24 mouse cellular contexts compared by ENCODE assay signal in the genomic region with DNA sequence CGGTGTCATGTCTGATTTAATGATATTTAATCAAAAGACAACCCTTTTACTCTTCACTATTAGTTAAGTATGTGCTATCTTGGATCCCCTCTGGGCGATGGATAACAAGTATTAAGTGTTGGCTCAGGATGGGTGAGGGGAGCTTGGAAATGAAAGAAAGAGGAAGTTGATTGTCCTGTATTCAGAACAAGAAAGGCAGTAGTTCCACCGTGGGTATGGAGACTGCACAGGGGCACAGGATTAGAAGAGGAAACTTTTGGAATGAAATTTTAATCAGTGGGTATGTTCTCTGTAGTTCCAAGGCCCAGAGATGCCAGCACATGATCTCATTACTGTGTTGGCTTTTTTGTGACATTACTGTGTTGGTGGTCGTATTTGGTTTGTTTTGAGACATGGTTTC. TPM values are rescaled to one million over a fixed set of nuclear protein-coding genes. Genes with fewer than 3 reads are reported as not detected.
DNase-seq lines count a peak whose midpoint lies in the region; ATAC-seq and TF ChIP-seq lines count a peak whose summit lies in the region.
"Had no signal": no experiment of that assay in that cellular context is flagged by ENCODE, and none has a peak within 500 bp of the region (broad histone marks: within the 10 kb centered on the region; RNA-seq: fewer than 3 reads in every experiment).

No protein-coding gene starts in this region.

- H3K27me3 ChIP-seq in heart, embryonic 12.5 days (replicated peaks): no peaks in the 10 kb centered on the region
- H3K27me3 ChIP-seq in ES-Bruce4 (ENCODE audit: control insufficient read depth, insufficient read depth, low read length, poor library complexity, severe bottlenecking): no peaks in the 10 kb centered on the region
- H3K27me3 ChIP-seq in liver, embryonic 13.5 days: no peaks in the 10 kb centered on the region
- H3K27me3 ChIP-seq: heart, embryonic 13.5 days; limb, embryonic 15.5 days; midbrain, embryonic 15.5 days; stomach, embryonic 15.5 days had no signal

- no peak for TF ChIP-seq POLR2A in ES-Bruce4 (IDR thresholded peaks at IDR 0.05; ENCODE audit: insufficient read depth, low read length)

- H3K36me3 ChIP-seq in heart, embryonic 12.5 days: peaks cover 2% of the 10 kb centered on the region; the same call in 1 of the 2 replicates
- no peaks in the 10 kb centered on the region for H3K36me3 ChIP-seq in ES-Bruce4 (ENCODE audit: control insufficient read depth, insufficient read depth, low read length, poor library complexity, severe bottlenecking)
- H3K36me3 ChIP-seq in liver, embryonic 13.5 days: peaks cover 16% of the 10 kb centered on the region
- H3K36me3 ChIP-seq: limb, embryonic 15.5 days; midbrain, embryonic 15.5 days; stomach, embryonic 15.5 days had no signal

- H3K4me2 ChIP-seq in heart, embryonic 12.5 days: 0 out of 2 replicates have a peak overlapping the region, but pooled peaks have one; percentile 86
- H3K4me2 ChIP-seq in liver, embryonic 13.5 days: peak overlapping the region; percentile 72; the same call in 1 of the 2 replicates

- H3K9me3 ChIP-seq in heart, embryonic 12.5 days (replicated peaks): peaks cover 9% of the 10 kb centered on the region; the same call in 1 of the 2 replicates
- no peaks in the 10 kb centered on the region for H3K9me3 ChIP-seq in ES-Bruce4 (replicated peaks; ENCODE audit: control insufficient read depth, insufficient read depth, low read length, poor library complexity, severe bottlenecking)
- H3K9me3 ChIP-seq in liver, embryonic 13.5 days (replicated peaks): peaks cover 8% of the 10 kb centered on the region; the same call in 1 of the 2 replicates
- H3K9me3 ChIP-seq: limb, embryonic 15.5 days; stomach, embryonic 15.5 days had no signal

- peaks cover 19% of the 10 kb centered on the region for H3K4me1 ChIP-seq in heart, embryonic 12.5 days (replicated peaks)
- H3K4me1 ChIP-seq in ES-Bruce4 (ENCODE audit: control insufficient read depth, insufficient read depth, low read length): peaks cover 2% of the 10 kb centered on the region
- H3K4me1 ChIP-seq in liver, embryonic 13.5 days (replicated peaks): peaks cover 34% of the 10 kb centered on the region

- no peak for TF ChIP-seq EP300 in ES-Bruce4 (IDR thresholded peaks at IDR 0.05; ENCODE audit: insufficient read depth, low read depth, low read length)

- no peak overlapping the region for H3K9ac ChIP-seq in heart, embryonic 12.5 days
- H3K9ac ChIP-seq in ES-Bruce4 (ENCODE audit: low read depth, poor library complexity, severe bottlenecking): peak overlapping the region; percentile 95; the same call in 1 of the 2 replicates
- H3K9ac ChIP-seq in liver, embryonic 13.5 days: peak overlapping the region; percentile 94; the same call in 1 of the 2 replicates
- H3K9ac ChIP-seq: stomach, embryonic 15.5 days had no signal

- H3K27ac ChIP-seq in heart, embryonic 12.5 days (ENCODE audit: poor library complexity, severe bottlenecking): no peak overlapping the region
- peak overlapping the region; percentile 45; the same call in 1 of the 2 replicates for H3K27ac ChIP-seq in ES-Bruce4 (ENCODE audit: insufficient read depth, low read length)
- peak overlapping the region; percentile 99 for H3K27ac ChIP-seq in liver, embryonic 13.5 days

- H3K4me3 ChIP-seq in heart, embryonic 12.5 days: no peak overlapping the region
- H3K4me3 ChIP-seq in ES-Bruce4 (ENCODE audit: low read depth, low read length): no peak overlapping the region
- H3K4me3 ChIP-seq in liver, embryonic 13.5 days (replicated peaks): no peak overlapping the region

- intact Hi-C loops in heart, postnatal 14 days (cut with DNase I): loop anchor here (5.0 kb wide), 1 partner anchor 57 kb away; a partner anchor contains a TSS

- ATAC-seq in heart, embryonic 12.5 days (ENCODE audit: insufficient number of reproducible peaks, low FRiP score): no peak
- no peak for ATAC-seq in liver, embryonic 13.5 days (ENCODE audit: low read depth)
- ATAC-seq: forebrain, postnatal 0 days; midbrain, embryonic 15.5 days had no signal

- no peak for TF ChIP-seq CTCF in ES-Bruce4 (IDR thresholded peaks at IDR 0.05; ENCODE audit: low read depth, low read length)

- WGBS in heart, embryonic 12.5 days: 67% methylated on average over 4 of the region's 4 CpGs
- 49% methylated on average over 4 of the region's 4 CpGs for WGBS in liver, embryonic 13.5 days (ENCODE audit: insufficient replicate concordance)

- DNase-seq in heart, postnatal 14 days: no peak
- peak; percentile 43 for DNase-seq in 416B (ENCODE audit: low read depth)
- no peak for DNase-seq in liver, embryonic 13.5 days
- no peak for DNase-seq in thymus, postnatal 25 days
- no peak for DNase-seq in layer of hippocampus, postnatal 36 days
- no peak for DNase-seq in T-cell, adult 2 months (ENCODE audit: low spot score)
- DNase-seq: forebrain, postnatal 0 days; heart, postnatal 36 days; kidney, adult 18-20 months; lung, postnatal 14 days; right cerebral cortex, postnatal 25 days; thymus, adult 18-20 months had no signal

RNA-seq across cellular contexts. Expression of a gene that starts 1.0 kb away (rescaled TPM):
- 75.8 and 77.5 TPM in 2 replicates for polyA plus RNA-seq in heart, embryonic 12.5 days (2016; fragmentation: Nextera tagmentation; extraction: Ambion mirVana)
- total RNA-seq in heart, postnatal 14 days (2021): 10 to 100 TPM; 59.5 to 62.6 TPM
- 75.3 and 77.9 TPM in 2 replicates for polyA plus RNA-seq in ES-Bruce4 (2011; ENCODE audit: insufficient read depth, insufficient read length, low read depth, missing spikeins)
- polyA plus RNA-seq in liver, embryonic 13.5 days (2015; fragmentation: Nextera tagmentation; extraction: Ambion mirVana): 65.8 and 78.6 TPM in 2 replicates
- 10 to 100 TPM; 64.5 to 74.5 TPM for total RNA-seq in layer of hippocampus, postnatal 36 days (2021)

RNA-seq across cellular contexts. Expression of a gene that starts 7.1 kb away (rescaled TPM):
- not detected in 2 replicates for polyA plus RNA-seq in heart, embryonic 12.5 days (2016; fragmentation: Nextera tagmentation; extraction: Ambion mirVana)
- under 1 TPM; 0.36 to 0.44 TPM for total RNA-seq in heart, postnatal 14 days (2021)
- 0.67 and 2.4 TPM in 2 replicates for polyA plus RNA-seq in ES-Bruce4 (2011; ENCODE audit: insufficient read depth, insufficient read length, low read depth, missing spikeins)
- polyA plus RNA-seq in liver, embryonic 13.5 days (2015; fragmentation: Nextera tagmentation; extraction: Ambion mirVana): 0.45 and 0.46 TPM in 2 replicates
- not detected for total RNA-seq in layer of hippocampus, postnatal 36 days (2021)
- total RNA-seq: forebrain, postnatal 0 days; left cerebral cortex, postnatal 36 days; neutrophil, adult 5-6 weeks had no signal
- polyA plus RNA-seq: C2C12; embryonic facial prominence, embryonic 14.5 days; forebrain, postnatal 0 days; kidney, postnatal 0 days; limb, embryonic 15.5 days; myocyte; stomach, embryonic 15.5 days had no signal

RNA-seq across cellular contexts. Expression of a gene that starts 35.6 kb away (rescaled TPM):
- 0.04 and 0.06 TPM in 2 replicates for polyA plus RNA-seq in heart, embryonic 12.5 days (2016; fragmentation: Nextera tagmentation; extraction: Ambion mirVana)
- total RNA-seq in heart, postnatal 14 days (2021): under 1 TPM; 0.07 TPM
- 1.5 and 3.0 TPM in 2 replicates for polyA plus RNA-seq in ES-Bruce4 (2011; ENCODE audit: insufficient read depth, insufficient read length, low read depth, missing spikeins)
- 0.08 and 0.15 TPM in 2 replicates for polyA plus RNA-seq in liver, embryonic 13.5 days (2015; fragmentation: Nextera tagmentation; extraction: Ambion mirVana)
- total RNA-seq in layer of hippocampus, postnatal 36 days (2021): 1 to 10 TPM; 3.2 to 4.6 TPM
- total RNA-seq: heart, postnatal 36 days had no signal
- polyA plus RNA-seq: myocyte had no signal

RNA-seq across cellular contexts. Expression of a gene that starts 57.0 kb away (rescaled TPM):
- polyA plus RNA-seq in heart, embryonic 12.5 days (2016; fragmentation: Nextera tagmentation; extraction: Ambion mirVana): 91.0 and 94.3 TPM in 2 replicates
- 10 to 100 TPM; 47.6 to 48.8 TPM for total RNA-seq in heart, postnatal 14 days (2021)
- polyA plus RNA-seq in ES-Bruce4 (2011; ENCODE audit: insufficient read depth, insufficient read length, low read depth, missing spikeins): 171 TPM in 2 replicates
- polyA plus RNA-seq in liver, embryonic 13.5 days (2015; fragmentation: Nextera tagmentation; extraction: Ambion mirVana): 38.4 and 44.6 TPM in 2 replicates
- total RNA-seq in layer of hippocampus, postnatal 36 days (2021): 10 to 100 TPM; 51.7 to 55.6 TPM
